Mouse (Mus musculus): Measurements from ENCODE around the gene Nav2.

DNA sequence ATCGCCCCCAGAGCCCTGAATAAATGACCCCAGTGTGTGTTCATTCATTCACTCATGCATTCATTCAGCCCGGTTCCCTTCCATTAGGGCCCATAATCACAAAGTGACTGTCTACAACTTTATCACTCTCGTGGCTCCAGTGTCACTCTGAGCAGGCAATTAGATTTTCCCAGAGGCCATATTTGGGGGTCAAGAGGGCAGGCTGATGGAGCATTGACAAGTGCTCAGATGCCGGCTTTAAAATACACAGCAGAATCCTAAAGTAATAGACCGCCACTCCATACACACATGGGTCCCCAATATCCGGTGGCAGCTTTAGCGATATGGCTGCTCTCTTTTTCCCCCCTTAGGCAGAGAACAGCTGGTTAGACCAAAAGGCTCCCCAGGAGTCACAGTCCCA lies 74.1 kb downstream of the Nav2 start:
- TF ChIP-seq GATA1 (IDR thresholded peaks at IDR 0.05; ENCODE audit: borderline replicate concordance, low read length) (no peak), FLI1 (IDR thresholded peaks at IDR 0.05; ENCODE audit: low read length) (no peak)
